Mouse (Mus musculus) G1E (cell line): ENCODE measurements around the gene Zfp217.

Source experiments
- CTCF ChIP-seq: IDR thresholded peaks from 2 replicates; pipeline ENCODE4 v1.5.1; 2012; ENCODE audit warnings: low read depth, low read length, inconsistent platforms, mixed read lengths
- GATA1 ChIP-seq: IDR thresholded peaks from 2 replicates; pipeline ENCODE4 v1.6.1; 2012; ENCODE audit warnings: borderline replicate concordance, low read length, inconsistent platforms, mixed read lengths
- GATA2 ChIP-seq: IDR thresholded peaks from 2 replicates; pipeline ENCODE4 v1.6.1; 2012; ENCODE audit warnings: low read depth, low read length, inconsistent platforms, borderline replicate concordance
- POLR2AphosphoS5 ChIP-seq: IDR thresholded peaks from 2 replicates; pipeline ENCODE4 v1.6.1; 2012; ENCODE audit warnings: low read depth, low read length, inconsistent platforms; ENCODE audit not compliant: insufficient replicate concordance
- TAL1 ChIP-seq: conservative IDR thresholded peaks from 2 replicates; pipeline ENCODE4 v1.6.1; 2012; ENCODE audit warnings: low read depth, low read length, inconsistent platforms, mixed read lengths

DNA sequence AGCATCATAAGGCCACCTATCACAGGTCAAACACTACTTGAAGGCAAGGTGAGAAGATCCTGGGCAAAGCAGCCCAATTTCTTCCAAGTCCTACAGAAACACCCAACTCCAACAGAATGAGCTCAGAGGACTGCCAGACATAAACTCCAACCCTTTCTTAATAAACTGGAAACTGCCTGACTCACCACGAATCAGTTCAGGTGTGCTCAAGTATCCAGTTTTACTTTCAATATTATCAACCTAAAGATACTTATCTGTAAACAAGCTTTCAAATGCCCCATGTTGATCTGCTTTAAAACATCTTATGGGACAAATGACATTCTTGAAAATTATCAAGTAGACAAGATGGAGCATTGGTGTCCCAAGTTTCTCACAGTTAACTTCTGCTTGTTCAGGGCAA is 21.6 kb downstream of the Zfp217 start:
- no peak for TF ChIP-seq CTCF
- TF ChIP-seq TAL1: no peak
- no peak for TF ChIP-seq GATA2
- no peak for TF ChIP-seq GATA1
- TF ChIP-seq POLR2AphosphoS5: no peak
